Mouse (Mus musculus): ENCODE results near the gene Rassf1. TPM values are rescaled to one million over a fixed set of nuclear protein-coding genes. Genes with fewer than 3 reads are reported as not detected.

Gene Rassf1
- total and polyA plus RNA-seq, 3 experiments: 11.6 to 17.7 (median 15.3) TPM

GRCm38 (mm10) chr9:107587833-107588639 is 36.7 kb downstream of the Rassf1 start:
- Histone ChIP-seq H3K4me2 (ENCODE audit: insufficient read depth, low read depth, poor library complexity, severe bottlenecking) (peak overlapping the region; percentile 79), H3K9me3 (replicated peaks; ENCODE audit: low read length) (no peaks in the 10 kb centered on the region), H3K9ac (ENCODE audit: insufficient read depth, low read depth) (peak overlapping the region; percentile 67), H3K27ac (ENCODE audit: insufficient read depth, low read depth) (no peak overlapping the region; the same call in 1 of the 2 replicates), H3K4me3 (replicated peaks in 1 of 3; ENCODE audit: low read depth in 2 of 3, low read length in 2 of 3, poor library complexity in 1 of 3) (peak overlapping the region; percentile 83 to 92 (median 85)), H3K79me2 (replicated peaks; ENCODE audit: control insufficient read depth, extremely low read depth, insufficient read depth, poor library complexity, severe bottlenecking) (peaks cover 18% of the 10 kb centered on the region), H3K4me1 (ENCODE audit: control insufficient read depth in 1 of 2, insufficient read depth in 2 of 2) (peaks cover 8 to 22% of the 10 kb centered on the region in 2 experiments), H3K36me3 (replicated peaks in 1 of 2; ENCODE audit: control insufficient read depth in 1 of 2, insufficient read depth in 1 of 2, low read length in 1 of 2) (peaks cover 36 to 66% of the 10 kb centered on the region in 2 experiments), H3K27me3 (replicated peaks) (no peaks in the 10 kb centered on the region)
- dilution Hi-C loops (cut with MboI; ENCODE audit: extremely low pct_ligation_motif_present, extremely low pct_unique_long_range_greater_than_20kb, low sequenced_read_pairs): no loop called here
- TF ChIP-seq IRF4 (IDR thresholded peaks at IDR 0.05; ENCODE audit: low read depth, low read length): no peak
- no peak for TF ChIP-seq UBTF (IDR thresholded peaks at IDR 0.05; ENCODE audit: low read depth, low read length)
- TF ChIP-seq MYC (IDR thresholded peaks at IDR 0.05; ENCODE audit: low read depth, low read length): peak; percentile 99
- TF ChIP-seq USF2 (conservative IDR thresholded peaks at IDR 0.05; ENCODE audit: low read depth, low read length): no peak
- no peak for TF ChIP-seq POLR2AphosphoS2 (IDR thresholded peaks at IDR 0.05; ENCODE audit: low read depth, low read length)
- no peak for TF ChIP-seq RAD21 (IDR thresholded peaks at IDR 0.05; ENCODE audit: low read depth, low read length)
- TF ChIP-seq ELF1 (IDR thresholded peaks at IDR 0.05; ENCODE audit: low read depth, low read length): no peak
- TF ChIP-seq CTCF (conservative IDR thresholded peaks at IDR 0.05 in 1 of 2, IDR thresholded peaks at IDR 0.05 in 1 of 2; ENCODE audit: low read depth in 2 of 2, low read length in 2 of 2): no peak
- peak; percentile 76 for TF ChIP-seq ETS1 (conservative IDR thresholded peaks at IDR 0.05; ENCODE audit: low read depth, low read length)
- no peak for TF ChIP-seq ZMIZ1 (IDR thresholded peaks at IDR 0.05; ENCODE audit: low read depth, low read length)
- no peak for TF ChIP-seq MEF2A (IDR thresholded peaks at IDR 0.05; ENCODE audit: borderline replicate concordance, low read depth, low read length)
- TF ChIP-seq MXI1 (IDR thresholded peaks at IDR 0.05; ENCODE audit: low read depth, low read length): peak; percentile 96
- no peak for TF ChIP-seq SMC3 (IDR thresholded peaks at IDR 0.05; ENCODE audit: low read depth, low read length)
- peak; percentile 20 for TF ChIP-seq USF1 (IDR thresholded peaks at IDR 0.05; ENCODE audit: low read depth, low read length)
- no peak for TF ChIP-seq GABPA (IDR thresholded peaks at IDR 0.05; ENCODE audit: insufficient replicate concordance, low read depth, low read length)
- TF ChIP-seq ZKSCAN1 (IDR thresholded peaks at IDR 0.05; ENCODE audit: borderline replicate concordance, low read depth, low read length): no peak
- no peak for TF ChIP-seq JUND (conservative IDR thresholded peaks at IDR 0.05; ENCODE audit: low read depth, low read length)
- TF ChIP-seq TBP (conservative IDR thresholded peaks at IDR 0.05; ENCODE audit: low read depth, low read length): no peak
- peak; percentile 95 for TF ChIP-seq MAX (IDR thresholded peaks at IDR 0.05; ENCODE audit: low read length)
- TF ChIP-seq MAFK (IDR thresholded peaks at IDR 0.05; ENCODE audit: insufficient replicate concordance, low read length): no peak
- TF ChIP-seq JUN (IDR thresholded peaks at IDR 0.05; ENCODE audit: insufficient read depth, low read depth, low read length): no peak
- TF ChIP-seq SIN3A (IDR thresholded peaks at IDR 0.05; ENCODE audit: low read length): peak; percentile 76
- 0 out of 2 replicates have a peak, but pooled peaks have one; percentile 8 for TF ChIP-seq E2F4 (IDR thresholded peaks at IDR 0.05; ENCODE audit: insufficient replicate concordance, low read depth, low read length)
- no peak for TF ChIP-seq ZNF384 (IDR thresholded peaks at IDR 0.05; ENCODE audit: low read depth, low read length)
- TF ChIP-seq MAZ (IDR thresholded peaks at IDR 0.05; ENCODE audit: low read depth, low read length): no peak
- no peak for TF ChIP-seq RCOR1 (conservative IDR thresholded peaks at IDR 0.05; ENCODE audit: low read depth, low read length)
- TF ChIP-seq CHD2 (IDR thresholded peaks at IDR 0.05; ENCODE audit: low read length): no peak
- TF ChIP-seq TCF12 (IDR thresholded peaks at IDR 0.05; ENCODE audit: low read depth, low read length): no peak
- TF ChIP-seq KAT2A (IDR thresholded peaks at IDR 0.05; ENCODE audit: insufficient replicate concordance, low read length): no peak
- no peak for TF ChIP-seq PAX5 (IDR thresholded peaks at IDR 0.05; ENCODE audit: low read length)
- TF ChIP-seq CHD1 (IDR thresholded peaks at IDR 0.05; ENCODE audit: low read depth, low read length): no peak
- TF ChIP-seq NELFE (IDR thresholded peaks at IDR 0.05; ENCODE audit: low read depth, low read length): no peak
- no peak for TF ChIP-seq POLR2A (IDR thresholded peaks at IDR 0.05; ENCODE audit: low read depth, low read length)
- no peak for TF ChIP-seq ZC3H11A (IDR thresholded peaks at IDR 0.05; ENCODE audit: low read depth, low read length)
- TF ChIP-seq HCFC1 (IDR thresholded peaks at IDR 0.05; ENCODE audit: low read depth, low read length): no peak
- TF ChIP-seq NRF1 (IDR thresholded peaks at IDR 0.05; ENCODE audit: low read depth, low read length): no peak
- peak; percentile 99 for TF ChIP-seq BHLHE40 (IDR thresholded peaks at IDR 0.05; ENCODE audit: low read depth, low read length)
- no peak for TF ChIP-seq EP300 (IDR thresholded peaks at IDR 0.05; ENCODE audit: low read length)
- peak; percentile 53 for DNase-seq (ENCODE audit: extremely low read depth)
- in situ Hi-C loops (cut with MboI; ENCODE audit: low pct_ligation_motif_present, low pct_unique_long_range_greater_than_20kb, low sequenced_read_pairs): no loop called here
